Mouse (Mus musculus) CH12.LX (cell line): ENCODE measurements around the gene 1700069L16Rik.

Source experiments
- NRF1 ChIP-seq: IDR thresholded peaks from 2 replicates; pipeline ENCODE4 v1.6.1; 2014; ENCODE audit warnings: low read depth, mild to moderate bottlenecking, inconsistent platforms, low read length, improper control_type of control experiment, moderate library complexity
- POLR2A ChIP-seq: IDR thresholded peaks from 2 replicates; pipeline ENCODE4 v1.6.1; 2011; ENCODE audit warnings: low read depth, mild to moderate bottlenecking, improper control_type of control experiment, low read length

DNA sequence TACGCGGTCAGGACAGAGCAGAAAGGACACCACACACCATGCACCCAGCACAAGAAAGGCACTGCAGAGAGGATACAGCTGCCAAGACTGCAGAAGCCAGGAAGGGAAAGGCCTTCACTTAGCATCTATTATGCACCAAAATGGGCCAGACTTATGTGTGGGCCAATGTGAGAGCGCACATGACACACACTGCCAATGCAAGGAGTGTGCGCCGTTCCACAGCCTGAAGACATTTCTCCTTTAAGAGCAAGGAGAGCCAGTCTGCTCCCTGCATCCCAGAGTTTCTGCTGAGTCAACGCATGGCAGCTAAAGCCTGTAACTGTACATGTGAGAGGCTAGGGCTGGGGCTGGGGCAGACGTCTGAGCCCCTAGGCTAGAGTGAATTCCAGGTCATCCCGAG lies 44.2 kb upstream of the 1700069L16Rik start:
- TF ChIP-seq POLR2A = no peak
- TF ChIP-seq NRF1 = no peak
